Mouse (Mus musculus): ENCODE data around the gene Gm20605. TPM values are rescaled to one million over a fixed set of nuclear protein-coding genes. Genes with fewer than 3 reads are reported as not detected.
"Not testable (repeated sequence)": the region's sequence is repeated elsewhere in the genome, so short reads cannot be mapped to it uniquely, and the experiment has no call there.

The Gm20605 gene
- polyA plus RNA-seq, 1 experiment: 12.2 TPM

GRCm38 (mm10) chr5:137613076-137613475, 15.9 kb upstream of the Gm20605 start:
- WGBS: 81% methylated on average over 5 of the region's 5 CpGs
- H3K4me3 ChIP-seq (ENCODE audit: insufficient read depth, low read depth, low read length): no peak overlapping the region
- peak overlapping the region; percentile 43; the same call in 1 of the 2 replicates for H3K27ac ChIP-seq (ENCODE audit: insufficient read depth, low read depth, low read length)
- no peak for DNase-seq
- H3K4me1 ChIP-seq (ENCODE audit: control insufficient read depth, insufficient read depth, low read length): peaks cover 14% of the 10 kb centered on the region
- no peak for TF ChIP-seq CTCF (conservative IDR thresholded peaks at IDR 0.05; ENCODE audit: insufficient read depth, insufficient read length, low read depth, low read length)
- no peak for TF ChIP-seq POLR2A (IDR thresholded peaks at IDR 0.05; ENCODE audit: low read depth, low read length)
- H3K27me3 ChIP-seq (replicated peaks; ENCODE audit: control insufficient read depth, insufficient read depth, low read length): no peaks in the 10 kb centered on the region
- H3K36me3 ChIP-seq (ENCODE audit: control insufficient read depth, insufficient read depth, low read length): no peaks in the 10 kb centered on the region

- H3K36me3 ChIP-seq (ENCODE audit: control insufficient read depth, insufficient read depth, low read length): no peaks in the 10 kb centered on the region
- 40% methylated on average over 11 of the region's 11 CpGs for WGBS
- TF ChIP-seq POLR2A (IDR thresholded peaks at IDR 0.05; ENCODE audit: low read depth, low read length) (no peak), CTCF (conservative IDR thresholded peaks at IDR 0.05; ENCODE audit: insufficient read depth, insufficient read length, low read depth, low read length) (no peak)
- no peak within 1 kb of the TSS for H3K4me3 ChIP-seq (ENCODE audit: insufficient read depth, low read depth, low read length)
- peak within 1 kb of the TSS; percentile 43; the same call in 1 of the 2 replicates for H3K27ac ChIP-seq (ENCODE audit: insufficient read depth, low read depth, low read length)
- H3K4me1 ChIP-seq (ENCODE audit: control insufficient read depth, insufficient read depth, low read length): peaks cover 14% of the 10 kb centered on the region
- no peak for DNase-seq
- no peaks in the 10 kb centered on the region for H3K27me3 ChIP-seq (replicated peaks; ENCODE audit: control insufficient read depth, insufficient read depth, low read length)
Observed at GRCm38 (mm10) chr5:137613550-137613949, 15.4 kb upstream of the Gm20605 start, which contains the start of gene Pcolce. Gene Pcolce, minus strand, starts transcription at chr5:137613784.

- DNase-seq; H3K4me3 ChIP-seq (ENCODE audit: insufficient read depth, low read depth, low read length); H3K36me3 ChIP-seq (ENCODE audit: control insufficient read depth, insufficient read depth, low read length); H3K27ac ChIP-seq (ENCODE audit: insufficient read depth, low read depth, low read length); H3K27me3 ChIP-seq (replicated peaks; ENCODE audit: control insufficient read depth, insufficient read depth, low read length): not testable (repeated sequence)
- H3K4me1 ChIP-seq (ENCODE audit: control insufficient read depth, insufficient read depth, low read length): peaks cover 14% of the 10 kb centered on the region
- WGBS: 96% methylated on average over 2 of the region's 2 CpGs
Observed at GRCm38 (mm10) chr5:137614921-137615320, 14.1 kb upstream of the Gm20605 start.

GRCm38 (mm10) chr5:137615347-137615746, 13.6 kb upstream of the Gm20605 start:
- 87% methylated on average over 7 of the region's 7 CpGs for WGBS
- H3K4me3 ChIP-seq (ENCODE audit: insufficient read depth, low read depth, low read length): no peak overlapping the region
- peaks cover 14% of the 10 kb centered on the region for H3K4me1 ChIP-seq (ENCODE audit: control insufficient read depth, insufficient read depth, low read length)
- no peak for TF ChIP-seq POLR2A (IDR thresholded peaks at IDR 0.05; ENCODE audit: low read depth, low read length)
- no peak for DNase-seq
- H3K27me3 ChIP-seq (replicated peaks; ENCODE audit: control insufficient read depth, insufficient read depth, low read length): no peaks in the 10 kb centered on the region
- no peak overlapping the region for H3K27ac ChIP-seq (ENCODE audit: insufficient read depth, low read depth, low read length)
- H3K36me3 ChIP-seq (ENCODE audit: control insufficient read depth, insufficient read depth, low read length): no peaks in the 10 kb centered on the region

GRCm38 (mm10) chr5:137623937-137624530, 4.9 kb upstream of the Gm20605 start:
- 84% methylated on average over 11 of the region's 11 CpGs for WGBS
- no peak for DNase-seq
- no peaks in the 10 kb centered on the region for H3K27me3 ChIP-seq (replicated peaks; ENCODE audit: control insufficient read depth, insufficient read depth, low read length)
- H3K4me3 ChIP-seq (ENCODE audit: insufficient read depth, low read depth, low read length): no peak overlapping the region
- no peaks in the 10 kb centered on the region for H3K4me1 ChIP-seq (ENCODE audit: control insufficient read depth, insufficient read depth, low read length)
- H3K36me3 ChIP-seq (ENCODE audit: control insufficient read depth, insufficient read depth, low read length): no peaks in the 10 kb centered on the region
- TF ChIP-seq CTCF (conservative IDR thresholded peaks at IDR 0.05; ENCODE audit: insufficient read depth, insufficient read length, low read depth, low read length) (no peak), POLR2A (IDR thresholded peaks at IDR 0.05; ENCODE audit: low read depth, low read length) (no peak)
- H3K27ac ChIP-seq (ENCODE audit: insufficient read depth, low read depth, low read length): no peak overlapping the region

- TF ChIP-seq POLR2A (IDR thresholded peaks at IDR 0.05; ENCODE audit: low read depth, low read length) (no peak), CTCF (conservative IDR thresholded peaks at IDR 0.05; ENCODE audit: insufficient read depth, insufficient read length, low read depth, low read length) (no peak)
- 1% methylated on average over 9 of the region's 9 CpGs for WGBS
- DNase-seq: peak; percentile 52
Observed at GRCm38 (mm10) chr5:137627991-137628390, 984 bp upstream of the Gm20605 start.

GRCm38 (mm10) chr5:137629306-137629721, 339 bp downstream of the Gm20605 start:
- TF ChIP-seq POLR2A (IDR thresholded peaks at IDR 0.05; ENCODE audit: low read depth, low read length) (no peak), CTCF (conservative IDR thresholded peaks at IDR 0.05; ENCODE audit: insufficient read depth, insufficient read length, low read depth, low read length) (no peak)
- Histone ChIP-seq H3K36me3 (ENCODE audit: control insufficient read depth, insufficient read depth, low read length) (no peaks in the 10 kb centered on the region), H3K27ac (ENCODE audit: insufficient read depth, low read depth, low read length) (peak overlapping the region; percentile 93), H3K4me3 (ENCODE audit: insufficient read depth, low read depth, low read length) (peak overlapping the region; percentile 86), H3K27me3 (replicated peaks; ENCODE audit: control insufficient read depth, insufficient read depth, low read length) (no peaks in the 10 kb centered on the region), H3K4me1 (ENCODE audit: control insufficient read depth, insufficient read depth, low read length) (peaks cover 18% of the 10 kb centered on the region)
- DNase-seq: peak; percentile 84
- WGBS: under 1% methylated on average over 23 of the region's 23 CpGs

More at GRCm38 (mm10) chr5:137627991-137628390, 984 bp upstream of the Gm20605 start:
- H3K27me3 ChIP-seq (replicated peaks; ENCODE audit: control insufficient read depth, insufficient read depth, low read length): no peaks in the 10 kb centered on the region
- H3K4me1 ChIP-seq (ENCODE audit: control insufficient read depth, insufficient read depth, low read length): peaks cover 5% of the 10 kb centered on the region; the same call in 1 of the 2 replicates
- H3K36me3 ChIP-seq (ENCODE audit: control insufficient read depth, insufficient read depth, low read length): no peaks in the 10 kb centered on the region
- H3K27ac ChIP-seq (ENCODE audit: insufficient read depth, low read depth, low read length): peak overlapping the region; percentile 98
- H3K4me3 ChIP-seq (ENCODE audit: insufficient read depth, low read depth, low read length): peak overlapping the region; percentile 82
